Mouse (Mus musculus): ENCODE data around the gene Chd9. TPM values are rescaled to one million over a fixed set of nuclear protein-coding genes. Genes with fewer than 3 reads are reported as not detected.
"Not testable (repeated sequence)": the region's sequence is repeated elsewhere in the genome, so short reads cannot be mapped to it uniquely, and the experiment has no call there.

The Chd9 gene
- total RNA-seq, 2 experiments from 2014 or later: 65.7 to 80.1 TPM

GRCm38 (mm10) chr8:90907848-90908551 is 79.8 kb downstream of the Chd9 start:
- DNase-seq: peak; percentile 98

GRCm38 (mm10) chr8:90908580-90909471 is 80.7 kb downstream of the Chd9 start:
- DNase-seq: peak; percentile 71

GRCm38 (mm10) chr8:90923158-90923905 is 95.2 kb downstream of the Chd9 start:
- DNase-seq: no peak

GRCm38 (mm10) chr8:90928412-90928811 is 100.3 kb downstream of the Chd9 start:
- DNase-seq: no peak

- not testable (repeated sequence) for DNase-seq
These were observed 102.0 kb downstream of the Chd9 start for GRCm38 (mm10) chr8:90930125-90930524.

GRCm38 (mm10) chr8:90932934-90933333 is 104.8 kb downstream of the Chd9 start:
- DNase-seq: no peak

GRCm38 (mm10) chr8:90934786-90935185 is 106.6 kb downstream of the Chd9 start:
- no peak for DNase-seq

GRCm38 (mm10) chr8:90936840-90937239 is 108.7 kb downstream of the Chd9 start:
- DNase-seq: peak; percentile 17

- no peak for DNase-seq
These were observed 110.3 kb downstream of the Chd9 start for GRCm38 (mm10) chr8:90938352-90938930.

GRCm38 (mm10) chr8:90939867-90940266 is 111.7 kb downstream of the Chd9 start:
- DNase-seq: no peak

- no peak for DNase-seq
These were observed 115.6 kb downstream of the Chd9 start for GRCm38 (mm10) chr8:90943770-90944169.

- DNase-seq: peak; percentile 79
These were observed 126.9 kb downstream of the Chd9 start for GRCm38 (mm10) chr8:90954802-90955760.

GRCm38 (mm10) chr8:90955761-90956136 is 127.6 kb downstream of the Chd9 start:
- no peak for DNase-seq

- no peak for DNase-seq
These were observed 128.2 kb downstream of the Chd9 start for GRCm38 (mm10) chr8:90956390-90956789.

GRCm38 (mm10) chr8:90957711-90958110 is 129.6 kb downstream of the Chd9 start:
- no peak for DNase-seq

- DNase-seq: no peak
These were observed 131.6 kb downstream of the Chd9 start for GRCm38 (mm10) chr8:90959721-90960120.

GRCm38 (mm10) chr8:90961603-90962002 is 133.5 kb downstream of the Chd9 start:
- DNase-seq: no peak

- DNase-seq: no peak
These were observed 135.9 kb downstream of the Chd9 start for GRCm38 (mm10) chr8:90964044-90964443.

GRCm38 (mm10) chr8:90965467-90966170 is 137.5 kb downstream of the Chd9 start:
- DNase-seq: no peak

GRCm38 (mm10) chr8:90968307-90968706 is 140.2 kb downstream of the Chd9 start:
- DNase-seq: no peak

All from adrenal gland, postnatal 10 days (tissue).